Mouse (Mus musculus) urinary bladder, adult 2 months (tissue): ENCODE data around the gene Methig1. TPM values are rescaled to one million over a fixed set of nuclear protein-coding genes. Genes with fewer than 3 reads are reported as not detected.
"Not testable (repeated sequence)": the region's sequence is repeated elsewhere in the genome, so short reads cannot be mapped to it uniquely, and the experiment has no call there.

Source experiments
- DNase-seq: peaks from one replicate; pipeline ENCODE4 v3.0.0; 2022; ENCODE audit warnings: low spot score
- polyA plus RNA-seq: library from polyadenylated mRNA; depleted of rRNA; stranded (reverse); fragments of >200 nt; gene quantifications from 2 replicates; pipeline ENCODE4 v1.2.3, GENCODE M21; 2012; rRNA removed

Gene Methig1
- not detected in 2 replicates for polyA plus RNA-seq

GRCm38 (mm10) chr15:100352711-100353250 is at the start of gene Methig1, which contains the start of gene Mettl7a2:
Methig1 (plus strand) TSS chr15:100353149.
Mettl7a2 (plus strand) TSS chr15:100353200.
- no peak for DNase-seq

- DNase-seq = no peak
Observed at GRCm38 (mm10) chr15:100303428-100304018, 49.4 kb upstream of the Methig1 start.

GRCm38 (mm10) chr15:100304019-100304991 is 48.6 kb upstream of the Methig1 start, which contains the start of gene Mettl7a1:
Mettl7a1 (plus strand) TSS chr15:100304140.
- DNase-seq = peak; percentile 76

DNA sequence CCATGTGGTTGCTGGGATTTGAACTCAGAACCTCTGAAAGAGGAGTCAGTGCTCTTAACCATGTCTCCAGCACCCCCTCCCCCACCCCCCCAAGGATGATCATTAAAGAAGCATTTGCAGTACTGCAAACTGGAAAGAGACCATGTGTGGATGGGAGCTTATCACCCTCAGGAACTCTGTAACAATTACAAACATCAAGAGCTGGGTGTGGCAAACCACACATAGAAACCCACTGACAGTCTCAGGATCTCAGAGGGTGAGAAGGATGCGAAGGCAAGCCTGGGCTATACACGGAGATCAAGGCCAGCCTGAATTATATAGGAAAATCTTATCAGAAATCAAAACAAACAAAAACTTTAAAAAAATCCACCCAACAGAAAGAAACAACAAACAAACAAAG is 46.7 kb upstream of the Methig1 start:
- no peak for DNase-seq

GRCm38 (mm10) chr15:100307438-100308096 is 45.4 kb upstream of the Methig1 start:
- not testable (repeated sequence) for DNase-seq

GRCm38 (mm10) chr15:100312346-100312745 is 40.6 kb upstream of the Methig1 start:
- no peak for DNase-seq

DNA sequence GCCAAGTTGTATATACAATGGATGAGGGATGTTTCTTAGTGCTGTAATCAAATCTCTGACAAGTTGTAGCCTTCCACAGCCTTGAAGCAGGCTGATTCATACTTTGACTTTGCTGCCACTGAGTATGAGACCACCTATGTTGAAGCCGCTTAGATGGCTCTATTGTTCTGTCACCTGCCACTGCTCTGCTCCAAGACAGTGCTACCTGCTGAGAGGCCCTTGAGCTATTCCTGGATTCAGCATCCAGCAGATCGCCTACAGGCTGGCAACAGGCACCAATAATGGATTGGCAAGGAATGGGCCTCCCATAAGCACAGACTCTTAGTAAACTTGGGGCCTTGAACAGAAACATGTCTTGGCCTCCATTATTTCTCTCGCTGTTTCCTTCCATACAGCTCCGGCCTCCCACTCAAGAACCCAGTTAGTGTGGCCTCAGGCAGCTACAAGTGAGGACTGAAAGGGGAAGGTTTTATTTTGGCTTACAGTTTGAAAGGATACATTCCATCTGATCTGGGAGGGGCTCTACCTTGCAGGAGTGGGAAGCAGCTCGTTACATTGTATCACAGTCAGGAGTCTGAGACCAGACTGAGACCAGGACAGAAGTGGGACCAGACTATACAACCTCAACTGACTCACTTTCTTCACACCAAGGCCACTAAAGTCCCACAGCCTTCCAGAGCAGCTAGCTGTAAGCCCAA is 38.4 kb upstream of the Methig1 start:
- DNase-seq = no peak

- DNase-seq = not testable (repeated sequence)
Observed at GRCm38 (mm10) chr15:100318014-100318671, 34.8 kb upstream of the Methig1 start.

GRCm38 (mm10) chr15:100319884-100320283 is 33.1 kb upstream of the Methig1 start:
- no peak for DNase-seq

DNA sequence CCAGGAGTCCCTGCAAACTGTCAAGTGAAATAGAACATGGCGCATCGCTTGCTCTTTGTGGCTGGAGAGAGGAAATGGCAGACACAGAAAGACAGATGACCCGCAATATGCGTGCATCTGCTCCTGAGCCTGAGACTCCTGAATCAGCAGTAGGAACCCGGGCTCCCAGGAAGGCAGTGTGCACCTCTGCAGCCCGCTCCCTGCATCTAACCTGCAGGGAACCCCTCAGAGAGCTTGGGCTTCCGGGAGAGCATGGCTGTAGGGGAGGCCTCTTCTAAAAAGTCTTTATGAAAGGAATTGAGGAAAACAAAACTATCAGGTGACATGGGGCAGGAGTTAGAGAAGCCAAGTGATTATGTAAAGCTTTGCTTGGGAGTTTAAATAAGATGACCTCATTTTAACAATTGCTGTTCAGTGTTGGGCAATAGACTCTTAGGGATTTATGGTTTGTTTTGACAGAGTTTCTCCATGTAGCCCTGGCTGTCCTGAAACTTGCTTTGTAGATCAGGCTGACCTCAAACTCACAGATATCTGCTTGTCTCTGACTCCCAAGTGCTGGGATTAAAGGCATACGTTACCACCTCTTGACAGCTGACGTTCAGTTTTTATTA is 32.5 kb upstream of the Methig1 start:
- DNase-seq = no peak

DNA sequence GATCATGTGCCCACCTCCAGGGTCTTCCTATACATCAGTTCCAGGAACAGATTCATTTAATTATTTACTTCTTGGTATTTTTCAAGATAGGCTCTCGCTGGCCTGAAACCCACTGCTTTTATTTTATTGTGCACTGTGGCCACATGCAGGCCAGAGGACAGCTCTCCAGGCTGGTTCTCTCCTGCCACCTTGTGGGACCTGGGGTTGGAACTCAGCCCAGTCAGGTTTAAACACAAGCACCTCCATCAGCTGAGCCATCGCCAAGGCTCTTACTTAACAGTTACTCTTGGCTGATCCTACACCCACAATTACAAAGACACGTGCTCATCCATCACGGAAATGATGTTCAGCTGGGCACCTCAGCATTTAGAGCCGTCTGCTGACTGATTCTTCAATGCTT is 31.8 kb upstream of the Methig1 start:
- peak; percentile 31 for DNase-seq

- no peak for DNase-seq
Observed at GRCm38 (mm10) chr15:100324021-100324591, 28.8 kb upstream of the Methig1 start.

DNA sequence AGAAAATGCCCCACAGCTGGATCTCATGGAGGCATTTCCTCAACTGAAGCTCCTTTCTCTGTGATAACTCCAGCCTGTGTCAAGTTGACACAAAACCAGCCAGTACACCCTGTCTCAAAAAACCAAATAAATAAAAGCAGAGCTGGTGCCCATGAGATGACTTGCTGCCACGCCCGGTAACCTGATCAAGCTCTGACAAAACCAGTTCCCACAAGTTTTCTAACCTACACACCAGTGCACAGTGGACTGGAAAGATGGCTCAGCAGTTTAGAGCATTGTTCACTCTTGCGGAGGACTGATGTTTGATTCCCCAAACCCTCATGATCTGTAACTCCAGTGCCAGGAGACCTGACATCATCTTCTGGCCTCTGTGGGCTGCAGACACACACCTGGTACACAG is 27.7 kb upstream of the Methig1 start:
- no peak for DNase-seq

DNA sequence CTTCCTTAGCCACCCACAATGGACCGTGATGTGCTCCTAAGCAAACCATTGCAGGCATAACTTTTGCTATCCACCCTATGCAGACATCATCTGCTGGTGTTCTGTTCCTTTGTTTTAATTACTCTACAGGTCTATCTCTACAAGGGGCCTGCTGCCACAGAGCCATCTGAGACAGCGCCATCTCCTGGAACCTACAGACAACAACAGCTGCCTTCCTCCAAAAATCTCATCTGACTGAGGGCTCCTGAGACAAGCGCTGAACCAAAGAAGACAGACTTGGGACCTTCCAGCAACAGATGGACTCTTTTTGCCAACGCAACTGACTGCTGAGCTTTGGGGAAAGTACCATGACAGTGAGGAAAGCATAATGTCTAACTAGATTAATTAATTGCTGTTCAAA is 24.9 kb upstream of the Methig1 start:
- DNase-seq = not testable (repeated sequence)

DNA sequence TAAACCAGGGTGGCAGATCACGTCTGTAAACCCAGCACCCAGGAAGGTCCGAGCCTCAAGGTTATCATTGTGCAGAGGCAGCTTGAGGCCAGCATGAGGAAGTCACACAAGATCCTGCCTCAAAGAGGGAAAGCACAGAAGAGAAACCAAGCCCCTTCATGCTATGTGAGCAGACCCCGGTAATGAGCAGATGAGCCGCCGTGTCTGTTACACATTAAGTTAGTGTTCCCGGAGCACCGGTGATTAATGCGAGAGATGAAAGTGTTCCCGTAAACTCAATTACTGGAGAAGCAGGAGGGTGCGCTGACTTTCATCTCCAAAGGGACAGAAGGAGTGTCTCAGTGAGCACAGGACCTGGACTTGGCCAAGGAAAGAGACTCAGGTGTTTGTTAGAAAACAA is 23.6 kb upstream of the Methig1 start:
- not testable (repeated sequence) for DNase-seq

DNA sequence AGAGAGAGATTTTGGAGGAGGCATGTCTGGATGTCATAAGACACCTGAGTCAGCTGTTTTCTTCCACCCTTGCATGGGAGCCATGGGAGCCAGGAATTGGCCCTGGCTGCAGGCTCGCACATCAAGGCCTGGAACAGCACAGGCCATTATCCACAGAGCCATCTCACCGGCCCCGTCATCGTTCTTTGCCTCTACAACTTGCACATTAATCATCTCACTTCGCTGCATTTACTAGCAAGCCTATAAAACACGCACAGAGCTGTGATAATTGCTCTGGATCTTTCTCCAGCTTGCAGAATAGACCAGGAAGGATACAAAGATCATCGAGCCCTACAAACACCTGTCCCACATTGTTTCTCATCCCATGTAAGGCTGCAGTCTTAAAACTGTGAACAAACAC is 22.2 kb upstream of the Methig1 start:
- no peak for DNase-seq

GRCm38 (mm10) chr15:100332077-100332961 is 20.6 kb upstream of the Methig1 start:
- not testable (repeated sequence) for DNase-seq

GRCm38 (mm10) chr15:100334629-100335028 is 18.3 kb upstream of the Methig1 start, which contains the start of gene Mettl7a3:
Mettl7a3 (plus strand) TSS chr15:100334929.
- DNase-seq = no peak

DNA sequence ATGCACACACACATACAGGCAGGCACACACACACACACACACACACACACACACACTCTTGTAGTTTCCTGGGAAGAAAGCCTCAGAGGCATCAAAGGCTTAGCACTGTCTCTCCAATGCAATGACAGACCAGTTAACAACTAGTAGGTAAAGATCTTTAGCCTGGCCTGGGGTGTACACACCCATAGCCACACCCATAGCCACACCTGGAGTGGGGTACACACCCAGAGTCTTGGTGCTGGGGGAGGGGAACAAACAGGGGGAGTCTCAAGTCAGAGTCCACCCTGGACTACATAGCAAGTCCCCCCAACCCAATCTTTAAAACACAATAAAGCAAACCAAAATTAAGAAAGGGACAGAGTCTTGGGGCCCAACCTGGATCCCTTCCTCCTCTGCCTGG is 15.6 kb upstream of the Methig1 start:
- DNase-seq = not testable (repeated sequence)
